Mouse (Mus musculus): ENCODE measurements at regions not wholly inside any gene's neighbourhood (a gene's known extent, or its start where the extent isn't known, plus 50 kb on each side); places are given as distances from the start of the nearest gene placed in this dataset.

DNA sequence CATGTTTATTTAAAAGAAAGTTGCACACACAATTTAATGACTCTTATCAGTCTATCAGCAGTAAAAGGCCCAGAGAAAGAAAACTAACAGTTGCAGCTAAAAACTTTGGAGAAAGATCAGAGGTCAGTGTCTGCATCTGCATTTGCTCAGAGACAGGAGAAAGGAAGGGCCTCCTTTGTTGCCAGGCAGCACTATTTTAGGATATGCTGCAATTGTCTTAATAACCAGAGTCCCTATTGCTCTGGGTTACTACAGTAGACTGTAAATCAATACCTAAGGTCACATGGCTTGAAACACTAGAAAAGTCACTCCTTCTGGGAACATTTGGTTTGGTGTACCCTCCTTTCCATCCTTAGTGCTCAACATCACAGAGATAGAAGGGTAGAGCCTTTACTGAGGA lies 175.7 kb downstream of the Hdgfl1 start:
- no peak for DNase-seq (ENCODE audit: low read depth, low spot score)
- no peaks in the 10 kb centered on the region for H3K27me3 ChIP-seq
- CTCF ChIA-PET: no interaction called here
- in situ Hi-C loops (cut with MboI; ENCODE audit: low pct_unique_long_range_greater_than_20kb): no loop called here
- ATAC-seq: no peak
- no peak for TF ChIP-seq CTCF (IDR thresholded peaks at IDR 0.05)
- POLR2A ChIA-PET: no interaction called here

DNA sequence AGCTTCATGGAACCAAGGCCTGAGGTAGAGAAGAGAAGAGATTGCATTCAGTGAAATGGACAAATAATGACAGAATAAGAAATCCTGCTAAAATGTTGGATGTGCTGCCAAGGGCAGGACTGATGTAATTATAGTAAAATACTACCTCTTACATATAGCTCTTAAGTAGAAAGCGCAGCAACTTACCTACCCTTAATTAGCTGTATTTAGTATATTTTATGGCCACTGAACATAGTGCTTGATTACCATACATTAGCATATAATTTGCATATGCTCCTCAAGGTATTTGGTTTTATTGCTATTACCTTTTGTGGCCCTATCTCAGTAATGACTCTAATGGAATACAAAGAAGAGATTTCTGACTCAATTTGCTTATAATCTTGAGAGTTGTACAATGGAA lies 176.2 kb downstream of the Hdgfl1 start:
- CTCF ChIA-PET: no interaction called here
- in situ Hi-C loops (cut with MboI; ENCODE audit: low pct_unique_long_range_greater_than_20kb): no loop called here
- TF ChIP-seq CTCF (IDR thresholded peaks at IDR 0.05): no peak
- POLR2A ChIA-PET: no interaction called here
- H3K27me3 ChIP-seq: no peaks in the 10 kb centered on the region
- ATAC-seq (no peak), DNase-seq (ENCODE audit: low read depth, low spot score) (no peak)

DNA sequence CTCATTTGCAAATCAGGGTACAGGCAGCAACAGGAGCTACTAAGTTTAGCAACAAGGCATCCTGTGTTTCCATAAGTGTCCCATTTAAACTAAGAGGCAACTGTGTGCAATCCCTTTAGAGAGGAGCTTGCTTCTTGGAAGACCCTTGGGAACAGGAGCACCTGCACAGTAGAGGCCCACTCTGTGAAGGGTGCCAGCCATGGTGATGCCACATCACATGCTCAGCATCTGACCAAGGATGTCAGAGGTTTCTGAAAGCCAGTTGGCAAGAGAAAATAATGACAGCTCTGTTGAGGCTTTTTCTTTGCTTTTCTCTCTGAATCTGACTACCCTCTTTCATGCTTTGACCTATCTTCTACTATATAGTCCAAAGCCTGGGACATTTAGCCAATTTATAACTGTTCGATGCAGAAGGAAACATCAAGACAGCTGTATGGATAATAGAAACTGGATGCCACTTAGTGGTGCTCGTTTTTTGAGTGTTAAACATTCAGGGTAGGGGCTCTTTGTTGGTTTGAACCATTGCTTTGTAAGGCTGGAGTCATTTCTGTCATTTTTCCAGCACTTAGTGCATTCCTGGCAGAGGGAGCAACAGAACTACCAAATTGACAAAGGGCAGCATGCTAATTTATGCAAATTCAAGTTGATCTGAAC lies 193.9 kb downstream of the Hdgfl1 start:
- DNase-seq (ENCODE audit: low read depth, low spot score) (no peak), ATAC-seq (no peak)
- no peaks in the 10 kb centered on the region for H3K27me3 ChIP-seq
- ChIA-PET CTCF (no interaction called here), POLR2A (no interaction called here)
- no peak for TF ChIP-seq CTCF (IDR thresholded peaks at IDR 0.05)
- in situ Hi-C loops (cut with MboI; ENCODE audit: low pct_unique_long_range_greater_than_20kb): no loop called here

DNA sequence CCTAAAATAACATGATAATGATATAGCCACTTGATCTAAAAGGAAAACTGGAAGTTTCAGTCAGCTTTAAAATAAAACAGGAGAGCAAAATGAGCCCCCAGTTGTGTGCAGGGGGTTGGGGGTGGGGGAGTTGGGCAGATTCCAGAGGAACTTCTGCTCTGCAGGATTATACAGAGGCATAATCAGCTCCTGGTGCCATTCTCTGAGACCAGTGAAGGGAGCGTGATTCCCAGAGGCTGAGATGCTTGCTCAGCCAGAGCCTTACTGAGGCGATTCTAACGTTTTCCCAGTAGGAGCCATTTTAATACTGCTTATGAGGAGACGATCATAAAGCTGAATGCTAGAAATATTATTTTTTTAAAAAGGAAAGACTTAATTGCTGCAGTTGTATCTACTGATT lies 200.5 kb downstream of the Hdgfl1 start:
- ChIA-PET POLR2A (no interaction called here), CTCF (no interaction called here)
- TF ChIP-seq CTCF (IDR thresholded peaks at IDR 0.05): no peak
- no peak for ATAC-seq
- in situ Hi-C loops (cut with MboI; ENCODE audit: low pct_unique_long_range_greater_than_20kb): no loop called here
- no peak for DNase-seq (ENCODE audit: low read depth, low spot score)
- no peaks in the 10 kb centered on the region for H3K27me3 ChIP-seq

GRCm38 (mm10) chr13:26564941-26565862 lies 204.8 kb downstream of the Hdgfl1 start:
- no peaks in the 10 kb centered on the region for H3K27me3 ChIP-seq
- no peak for ATAC-seq
- TF ChIP-seq CTCF (IDR thresholded peaks at IDR 0.05): no peak
- no peak for DNase-seq (ENCODE audit: low read depth, low spot score)
- ChIA-PET CTCF (interaction anchor here (1.3 kb wide), 1 partner anchor 20 kb away, joined by 3 read pairs; no protein-coding TSS in a partner anchor), POLR2A (no interaction called here)
- in situ Hi-C loops (cut with MboI; ENCODE audit: low pct_unique_long_range_greater_than_20kb): no loop called here

DNA sequence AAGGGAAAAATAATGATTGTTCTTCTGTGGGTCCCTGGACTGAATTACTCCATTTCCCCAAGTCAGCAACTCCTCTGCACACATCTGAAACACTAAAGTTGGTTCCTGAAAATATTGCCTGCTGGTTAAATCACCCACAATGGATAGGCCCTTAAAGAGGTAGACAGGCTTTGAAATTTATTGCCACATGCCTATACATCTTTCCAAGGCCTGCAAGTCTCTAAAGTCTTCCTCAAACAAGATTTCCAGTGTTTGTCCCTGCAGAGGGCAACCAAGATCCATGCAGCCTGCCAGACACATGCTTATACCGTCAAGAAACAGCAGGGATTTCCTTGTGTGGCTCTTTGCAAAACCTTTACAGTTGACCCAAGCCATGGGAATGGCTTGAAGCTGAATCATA lies 211.6 kb downstream of the Hdgfl1 start:
- H3K27me3 ChIP-seq: no peaks in the 10 kb centered on the region
- peak; percentile 42 for TF ChIP-seq CTCF (IDR thresholded peaks at IDR 0.05)
- ChIA-PET CTCF (no interaction called here), POLR2A (no interaction called here)
- ATAC-seq (no peak), DNase-seq (ENCODE audit: low read depth, low spot score) (no peak)
- in situ Hi-C loops (cut with MboI; ENCODE audit: low pct_unique_long_range_greater_than_20kb): no loop called here

- ATAC-seq (no peak), DNase-seq (ENCODE audit: low read depth, low spot score) (no peak)
- H3K27me3 ChIP-seq: no peaks in the 10 kb centered on the region
- in situ Hi-C loops (cut with MboI; ENCODE audit: low pct_unique_long_range_greater_than_20kb): no loop called here
- TF ChIP-seq CTCF (IDR thresholded peaks at IDR 0.05): no peak
- ChIA-PET CTCF (no interaction called here), POLR2A (interaction anchor here (0.5 kb wide), 1 partner anchor 337 kb away, joined by 3 read pairs; no protein-coding TSS in a partner anchor)
These were observed 215.7 kb downstream of the Hdgfl1 start for GRCm38 (mm10) chr13:26554266-26554665.

DNA sequence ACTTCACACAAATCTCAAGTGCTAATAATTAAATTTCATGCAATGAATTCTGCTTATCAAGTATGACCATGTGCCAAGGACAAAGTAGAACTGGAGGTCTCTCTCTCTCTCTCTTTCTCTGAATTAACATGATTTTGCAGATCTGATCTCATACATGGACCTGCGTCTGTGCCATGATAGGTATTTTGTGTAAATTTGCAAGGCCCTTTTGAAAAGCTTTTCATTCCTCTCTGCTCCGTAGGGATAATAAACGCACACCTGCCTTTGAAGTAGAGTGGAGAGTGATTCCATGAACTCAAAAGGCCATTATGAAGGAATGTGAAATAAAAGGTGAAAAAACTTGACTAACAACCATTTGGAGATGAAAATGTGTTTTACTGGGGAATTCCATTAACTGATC lies 217.8 kb downstream of the Hdgfl1 start:
- in situ Hi-C loops (cut with MboI; ENCODE audit: low pct_unique_long_range_greater_than_20kb): no loop called here
- no peak for DNase-seq (ENCODE audit: low read depth, low spot score)
- no peak for ATAC-seq
- ChIA-PET CTCF (interaction anchor here (0.6 kb wide), 1 partner anchor 507 kb away, joined by 3 read pairs; no protein-coding TSS in a partner anchor), POLR2A (no interaction called here)
- TF ChIP-seq CTCF (IDR thresholded peaks at IDR 0.05): no peak
- H3K27me3 ChIP-seq: no peaks in the 10 kb centered on the region

GRCm38 (mm10) chr13:26538928-26539327 lies 231.0 kb downstream of the Hdgfl1 start:
- TF ChIP-seq CTCF (IDR thresholded peaks at IDR 0.05): no peak
- H3K27me3 ChIP-seq: no peaks in the 10 kb centered on the region
- ATAC-seq: no peak
- ChIA-PET POLR2A (no interaction called here), CTCF (no interaction called here)
- in situ Hi-C loops (cut with MboI; ENCODE audit: low pct_unique_long_range_greater_than_20kb): no loop called here
- no peak for DNase-seq (ENCODE audit: low read depth, low spot score)

- ATAC-seq: no peak
- peak; percentile 53 for DNase-seq (ENCODE audit: low read depth, low spot score)
- H3K27me3 ChIP-seq: no peaks in the 10 kb centered on the region
- ChIA-PET POLR2A (no interaction called here), CTCF (no interaction called here)
- no peak for TF ChIP-seq CTCF (IDR thresholded peaks at IDR 0.05)
- in situ Hi-C loops (cut with MboI; ENCODE audit: low pct_unique_long_range_greater_than_20kb): no loop called here
These were observed 233.4 kb downstream of the Hdgfl1 start for GRCm38 (mm10) chr13:26536575-26536974.

DNA sequence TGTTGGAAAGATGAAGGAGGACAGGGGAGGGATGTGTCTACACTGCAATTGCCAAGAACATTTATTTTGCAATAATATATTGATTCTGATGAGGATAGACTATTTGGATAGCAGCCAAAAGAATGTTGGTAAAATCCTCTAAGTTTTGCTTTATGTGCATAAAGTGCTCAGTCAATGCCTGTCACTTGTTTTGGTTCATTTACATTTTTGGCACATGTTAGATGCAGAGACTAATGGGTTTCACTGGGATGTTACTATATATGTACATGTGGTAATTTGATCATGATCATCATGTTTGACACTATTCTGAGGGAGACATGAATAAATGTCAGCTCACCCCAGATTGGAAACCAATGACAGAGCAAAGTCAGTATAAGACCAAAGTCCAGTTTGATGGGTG lies 237.2 kb downstream of the Hdgfl1 start:
- ChIA-PET CTCF (interaction anchor here (0.7 to 1.5 kb wide), 2 partner anchors 13 to 17 kb away, joined by 3 to 8 read pairs; no protein-coding TSS in a partner anchor), POLR2A (no interaction called here)
- ATAC-seq (no peak), DNase-seq (ENCODE audit: low read depth, low spot score) (no peak)
- no peak for TF ChIP-seq CTCF (IDR thresholded peaks at IDR 0.05)
- no peaks in the 10 kb centered on the region for H3K27me3 ChIP-seq
- in situ Hi-C loops (cut with MboI; ENCODE audit: low pct_unique_long_range_greater_than_20kb): no loop called here

All from Patski (cell line).